Mouse (Mus musculus): ENCODE data around the gene Cdr2.

DNA sequence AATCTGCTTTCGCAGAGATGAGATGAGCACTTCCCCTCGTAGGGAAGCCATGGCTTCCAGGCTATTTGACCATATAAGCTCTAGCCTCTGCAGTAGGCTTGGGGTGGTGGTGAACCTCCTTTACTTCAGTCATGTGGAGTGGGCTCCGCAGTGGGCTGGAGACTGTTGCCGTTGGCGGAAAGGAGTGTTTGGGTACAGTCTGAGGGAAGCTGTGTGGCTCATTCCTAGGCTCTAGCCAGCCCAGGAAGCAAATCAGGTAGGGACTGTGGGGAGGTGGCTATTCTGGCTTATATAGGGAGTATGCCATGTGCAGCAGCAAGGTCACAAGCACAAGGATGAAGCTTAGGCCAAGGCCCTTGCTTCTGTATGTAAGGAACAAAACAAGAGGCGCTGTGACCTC lies 40.9 kb downstream of the Cdr2 start:
- TF ChIP-seq POLR2A (IDR thresholded peaks at IDR 0.05; ENCODE audit: insufficient read depth, low read depth, low read length) (no peak), CTCF (IDR thresholded peaks at IDR 0.05; ENCODE audit: insufficient read depth, low read depth, low read length) (no peak)

Measured in olfactory bulb, adult 2 months (tissue).